Mouse (Mus musculus): ENCODE data around the gene Atp2c1.

The Atp2c1 gene

GRCm38 (mm10) chr9:105527219-105527618, at the start of gene Atp2c1:
Gene Atp2c1, minus strand, starts transcription at chr9:105527319.
- no peak for DNase-seq

- DNase-seq = no peak
Observed at GRCm38 (mm10) chr9:105557452-105557851, 30.3 kb upstream of the Atp2c1 start.

GRCm38 (mm10) chr9:105556141-105556735, 29.1 kb upstream of the Atp2c1 start:
- no peak for DNase-seq

GRCm38 (mm10) chr9:105554439-105554807, 27.3 kb upstream of the Atp2c1 start:
- no peak for DNase-seq

- no peak for DNase-seq
Observed at GRCm38 (mm10) chr9:105553629-105554438, 26.7 kb upstream of the Atp2c1 start.

- DNase-seq = no peak
Observed at GRCm38 (mm10) chr9:105551407-105551806, 24.3 kb upstream of the Atp2c1 start.

GRCm38 (mm10) chr9:105549096-105549495, 22.0 kb upstream of the Atp2c1 start:
- DNase-seq = no peak

- no peak for DNase-seq
Observed at GRCm38 (mm10) chr9:105544013-105544750, 17.1 kb upstream of the Atp2c1 start.

- no peak for DNase-seq
Observed at GRCm38 (mm10) chr9:105537473-105537872, 10.4 kb upstream of the Atp2c1 start.

- no peak for DNase-seq
Observed at GRCm38 (mm10) chr9:105536877-105537276, 9.8 kb upstream of the Atp2c1 start.

GRCm38 (mm10) chr9:105525355-105525754, 1.8 kb downstream of the Atp2c1 start:
- no peak for DNase-seq

- peak; percentile 73 for DNase-seq
Observed at GRCm38 (mm10) chr9:105523038-105523437, 4.1 kb downstream of the Atp2c1 start.

GRCm38 (mm10) chr9:105522063-105522462, 5.1 kb downstream of the Atp2c1 start:
- no peak for DNase-seq

GRCm38 (mm10) chr9:105520776-105521552, 6.2 kb downstream of the Atp2c1 start:
- DNase-seq = no peak

- no peak for DNase-seq
Observed at GRCm38 (mm10) chr9:105519278-105519883, 7.7 kb downstream of the Atp2c1 start.

GRCm38 (mm10) chr9:105503690-105504089, 23.4 kb downstream of the Atp2c1 start:
- DNase-seq = no peak

- DNase-seq = no peak
Observed at GRCm38 (mm10) chr9:105502389-105502788, 24.7 kb downstream of the Atp2c1 start.

GRCm38 (mm10) chr9:105495316-105496174, 31.6 kb downstream of the Atp2c1 start:
- peak; percentile 68 for DNase-seq

- peak; percentile 98 for DNase-seq
Observed at GRCm38 (mm10) chr9:105494553-105495315, 32.4 kb downstream of the Atp2c1 start.

- no peak for DNase-seq
Observed at GRCm38 (mm10) chr9:105492744-105493143, 34.4 kb downstream of the Atp2c1 start.

GRCm38 (mm10) chr9:105488363-105488762, 38.8 kb downstream of the Atp2c1 start:
- no peak for DNase-seq

All from cerebellum, adult 11 months (tissue).